Mouse (Mus musculus): ENCODE data around the gene Tent5b. TPM values are rescaled to one million over a fixed set of nuclear protein-coding genes. Genes with fewer than 3 reads are reported as not detected.
A peak's percentile ranks its signal among the peaks of the same experiment; 100 is the strongest.

The Tent5b gene
- polyA plus RNA-seq, 1 experiment from 2014 or later = 0.60 TPM

GRCm38 (mm10) chr4:133473833-133474232 is 6.1 kb upstream of the Tent5b start:
- H3K36me3 ChIP-seq = no peaks in the 10 kb centered on the region
- peaks cover 3% of the 10 kb centered on the region for H3K4me1 ChIP-seq
- ATAC-seq (ENCODE audit: low FRiP score, low read depth) = no peak
- H3K4me3 ChIP-seq = no peak overlapping the region
- 0 out of 2 replicates have a peak, but pooled peaks cover 4% of the 10 kb centered on the region for H3K9me3 ChIP-seq
- peaks cover 48% of the 10 kb centered on the region for H3K27me3 ChIP-seq
- no peak overlapping the region for H3K9ac ChIP-seq (replicated peaks)
- no peak overlapping the region for H3K27ac ChIP-seq (replicated peaks)
- WGBS = 73% methylated on average over 2 of the region's 2 CpGs
- no peak overlapping the region for H3K4me2 ChIP-seq (replicated peaks)

GRCm38 (mm10) chr4:133480185-133480537 is 229 bp downstream of the Tent5b start:
- H3K9ac ChIP-seq (replicated peaks) = peak overlapping the region; percentile 40; the same call in 1 of the 2 replicates
- H3K27me3 ChIP-seq = peaks cover 64% of the 10 kb centered on the region
- ATAC-seq (ENCODE audit: low FRiP score, low read depth) = no peak
- H3K27ac ChIP-seq (replicated peaks) = no peak overlapping the region
- peak overlapping the region; percentile 47 for H3K4me3 ChIP-seq
- WGBS = 6% methylated on average over 34 of the region's 34 CpGs
- no peaks in the 10 kb centered on the region for H3K9me3 ChIP-seq
- H3K4me1 ChIP-seq = peaks cover 20% of the 10 kb centered on the region
- H3K4me2 ChIP-seq (replicated peaks) = peak overlapping the region; percentile 54
- H3K36me3 ChIP-seq = no peaks in the 10 kb centered on the region

GRCm38 (mm10) chr4:133480754-133481153 is 822 bp downstream of the Tent5b start:
- Histone ChIP-seq H3K9me3 (no peaks in the 10 kb centered on the region), H3K9ac (replicated peaks) (no peak overlapping the region), H3K27ac (replicated peaks) (no peak overlapping the region), H3K36me3 (no peaks in the 10 kb centered on the region), H3K4me2 (replicated peaks) (no peak overlapping the region; the same call in 1 of the 2 replicates), H3K4me1 (peaks cover 20% of the 10 kb centered on the region), H3K4me3 (peak overlapping the region; percentile 47; the same call in 1 of the 2 replicates), H3K27me3 (peaks cover 64% of the 10 kb centered on the region)
- 54% methylated on average over 6 of the region's 6 CpGs for WGBS
- no peak for ATAC-seq (ENCODE audit: low FRiP score, low read depth)

DNA sequence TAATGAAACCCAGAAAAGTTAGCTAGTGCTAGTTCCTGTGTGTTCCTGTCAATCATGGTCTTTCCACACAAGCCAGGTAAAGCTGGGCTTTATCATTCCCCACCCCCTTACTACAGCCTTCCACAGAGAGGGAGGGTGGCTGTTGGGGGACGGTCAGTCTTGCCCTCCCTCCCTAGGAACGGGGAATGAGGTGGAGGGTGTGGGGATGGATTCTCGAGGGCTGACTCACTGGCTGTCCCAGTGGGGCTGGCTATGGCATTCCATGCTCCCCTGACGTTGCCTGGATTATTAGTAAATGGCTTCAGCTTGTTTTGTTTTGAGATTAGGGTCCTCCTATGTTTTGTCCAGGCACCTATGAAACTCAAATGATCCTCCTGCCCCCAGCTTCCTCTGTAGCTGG is 1.6 kb downstream of the Tent5b start:
- H3K27me3 ChIP-seq = peaks cover 62% of the 10 kb centered on the region
- no peak overlapping the region for H3K4me2 ChIP-seq (replicated peaks)
- H3K27ac ChIP-seq (replicated peaks) = no peak overlapping the region
- H3K4me1 ChIP-seq = peaks cover 20% of the 10 kb centered on the region
- no peak overlapping the region for H3K4me3 ChIP-seq
- WGBS = 40% methylated on average over 4 of the region's 4 CpGs
- no peaks in the 10 kb centered on the region for H3K9me3 ChIP-seq
- ATAC-seq (ENCODE audit: low FRiP score, low read depth) = no peak
- no peaks in the 10 kb centered on the region for H3K36me3 ChIP-seq
- H3K9ac ChIP-seq (replicated peaks) = no peak overlapping the region

DNA sequence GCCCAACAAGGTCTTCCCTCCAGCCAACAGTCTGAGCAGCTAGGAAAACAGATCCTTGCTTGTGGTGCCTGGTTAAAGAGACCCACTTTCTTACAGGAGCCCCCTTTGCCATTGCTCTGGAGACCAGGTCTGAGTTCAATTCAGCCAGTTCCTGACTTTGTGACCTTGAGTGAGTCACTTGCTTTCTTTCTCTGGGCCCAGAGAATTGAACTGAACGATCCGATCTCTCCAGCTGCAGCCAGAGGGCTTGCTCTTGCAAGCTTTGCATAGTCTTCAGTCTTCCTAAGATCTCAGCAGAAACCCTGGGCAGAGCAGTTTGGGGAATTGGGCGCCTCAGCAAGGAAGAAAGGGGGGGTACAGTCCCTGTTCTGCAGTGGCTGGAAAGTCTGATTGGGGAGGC is 2.5 kb downstream of the Tent5b start:
- Histone ChIP-seq H3K4me1 (peaks cover 20% of the 10 kb centered on the region), H3K4me3 (no peak overlapping the region), H3K4me2 (replicated peaks) (no peak overlapping the region), H3K27ac (replicated peaks) (no peak overlapping the region), H3K27me3 (peaks cover 55% of the 10 kb centered on the region), H3K9ac (replicated peaks) (no peak overlapping the region), H3K36me3 (no peaks in the 10 kb centered on the region), H3K9me3 (no peaks in the 10 kb centered on the region)
- 77% methylated on average over 3 of the region's 3 CpGs for WGBS
- no peak for ATAC-seq (ENCODE audit: low FRiP score, low read depth)

DNA sequence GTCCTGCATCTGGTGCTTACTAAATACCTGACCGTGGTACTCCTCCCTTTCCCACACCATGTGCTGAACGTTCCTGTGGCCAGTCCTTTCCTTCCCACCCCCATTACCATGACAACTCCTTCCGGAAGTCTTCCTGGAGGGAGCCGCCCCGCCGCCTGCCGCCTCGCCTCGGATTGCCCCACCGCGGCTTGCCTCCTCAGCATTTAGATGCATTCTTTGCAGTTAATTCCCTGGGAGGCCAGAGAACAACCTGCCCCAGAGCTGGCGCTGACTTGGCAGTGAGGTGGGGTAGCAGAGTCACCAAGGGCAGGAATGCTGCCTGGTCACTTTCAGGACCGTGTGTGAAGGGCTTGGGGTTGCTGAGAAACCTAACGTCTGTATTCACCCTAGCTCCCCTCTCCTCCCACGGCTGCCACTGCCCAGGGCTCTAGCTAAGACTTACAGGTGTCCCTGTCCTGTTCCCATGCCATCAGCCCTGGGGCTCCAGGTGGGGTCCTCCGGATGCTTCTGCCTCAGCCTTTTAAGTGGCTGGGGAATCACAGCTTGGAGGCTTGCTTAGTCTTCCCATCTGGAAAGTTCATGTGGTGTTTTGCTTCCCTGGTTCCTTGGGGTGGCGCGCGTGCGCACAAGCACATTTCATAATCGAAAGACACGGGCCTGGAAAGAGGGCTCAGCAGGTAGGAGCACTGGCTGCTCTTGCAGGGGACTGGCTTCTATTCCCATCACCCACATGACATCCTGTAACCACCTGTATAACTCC is 4.5 kb downstream of the Tent5b start:
- Histone ChIP-seq H3K36me3 (no peaks in the 10 kb centered on the region), H3K27ac (replicated peaks) (no peak overlapping the region), H3K4me3 (no peak overlapping the region), H3K4me1 (peaks cover 20% of the 10 kb centered on the region), H3K9ac (replicated peaks) (no peak overlapping the region), H3K9me3 (no peaks in the 10 kb centered on the region), H3K27me3 (peaks cover 45% of the 10 kb centered on the region), H3K4me2 (replicated peaks) (peak overlapping the region; percentile 30)
- WGBS = 10% methylated on average over 22 of the region's 22 CpGs
- ATAC-seq (ENCODE audit: low FRiP score, low read depth) = no peak

- H3K27me3 ChIP-seq = peaks cover 35% of the 10 kb centered on the region
- WGBS = 91% methylated on average over 28 of the region's 28 CpGs
- H3K36me3 ChIP-seq = no peaks in the 10 kb centered on the region
- H3K4me2 ChIP-seq (replicated peaks) = no peak overlapping the region
- peaks cover 12% of the 10 kb centered on the region for H3K4me1 ChIP-seq
- ATAC-seq (ENCODE audit: low FRiP score, low read depth) = no peak
- no peak overlapping the region for H3K9ac ChIP-seq (replicated peaks)
- H3K9me3 ChIP-seq = no peaks in the 10 kb centered on the region
- no peak overlapping the region for H3K27ac ChIP-seq (replicated peaks)
- no peak overlapping the region for H3K4me3 ChIP-seq
Measured at GRCm38 (mm10) chr4:133485691-133486425, 5.9 kb downstream of the Tent5b start.

GRCm38 (mm10) chr4:133486673-133487357 is 6.9 kb downstream of the Tent5b start:
- H3K27ac ChIP-seq (replicated peaks) = no peak overlapping the region
- no peaks in the 10 kb centered on the region for H3K36me3 ChIP-seq
- H3K27me3 ChIP-seq = peaks cover 25% of the 10 kb centered on the region
- 95% methylated on average over 26 of the region's 26 CpGs for WGBS
- ATAC-seq (ENCODE audit: low FRiP score, low read depth) = no peak
- no peak overlapping the region for H3K9ac ChIP-seq (replicated peaks)
- no peak overlapping the region for H3K4me3 ChIP-seq
- H3K9me3 ChIP-seq = no peaks in the 10 kb centered on the region
- H3K4me2 ChIP-seq (replicated peaks) = no peak overlapping the region
- peaks cover 12% of the 10 kb centered on the region for H3K4me1 ChIP-seq

GRCm38 (mm10) chr4:133488619-133489392 is 8.9 kb downstream of the Tent5b start:
- Histone ChIP-seq H3K27me3 (peaks cover 26% of the 10 kb centered on the region), H3K4me1 (peaks cover 12% of the 10 kb centered on the region), H3K9me3 (no peaks in the 10 kb centered on the region), H3K4me2 (replicated peaks) (no peak overlapping the region), H3K9ac (replicated peaks) (no peak overlapping the region), H3K36me3 (no peaks in the 10 kb centered on the region), H3K27ac (replicated peaks) (no peak overlapping the region), H3K4me3 (no peak overlapping the region)
- WGBS = 88% methylated on average over 20 of the region's 20 CpGs
- no peak for ATAC-seq (ENCODE audit: low FRiP score, low read depth)

DNA sequence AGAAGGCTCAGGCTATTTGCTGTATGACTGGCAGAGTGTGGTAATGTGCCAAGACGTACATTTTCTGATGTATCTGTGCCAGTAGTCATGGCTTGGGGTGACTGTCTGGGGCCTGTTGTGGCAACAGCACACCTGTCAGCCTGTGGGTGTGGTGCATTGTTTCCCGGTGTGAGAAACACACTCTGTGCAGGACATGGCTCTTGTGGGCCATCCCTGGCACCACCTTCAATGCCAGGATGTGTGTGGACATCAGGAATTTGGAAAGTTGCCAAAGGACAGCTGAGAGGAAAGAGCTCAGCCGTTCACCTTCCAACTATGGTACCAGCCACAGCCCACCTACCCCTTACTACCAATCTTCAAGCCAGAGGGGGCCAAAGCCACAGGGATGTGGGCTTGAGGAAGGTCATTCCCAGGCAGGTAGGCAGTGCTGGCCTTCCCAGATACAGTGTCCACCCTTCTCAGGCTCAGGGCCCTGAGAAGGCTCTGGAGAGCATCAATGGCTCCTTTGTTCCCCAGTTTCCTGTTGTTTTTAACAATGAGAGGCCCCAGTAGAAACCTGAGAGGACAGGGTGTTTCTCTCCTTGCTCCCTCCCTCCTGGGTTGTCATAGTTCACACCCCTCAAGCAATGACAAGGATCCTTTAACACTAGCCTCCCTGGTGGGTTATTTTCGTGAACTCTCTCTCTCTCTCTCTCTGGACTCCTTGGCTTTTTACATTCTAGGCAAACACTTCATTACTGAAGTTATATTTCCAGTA is 9.7 kb downstream of the Tent5b start:
- Histone ChIP-seq H3K27me3 (peaks cover 26% of the 10 kb centered on the region), H3K4me2 (replicated peaks) (no peak overlapping the region), H3K9ac (replicated peaks) (no peak overlapping the region), H3K9me3 (no peaks in the 10 kb centered on the region), H3K27ac (replicated peaks) (no peak overlapping the region), H3K4me3 (no peak overlapping the region), H3K36me3 (no peaks in the 10 kb centered on the region), H3K4me1 (0 out of 2 replicates have a peak, but pooled peaks cover 5% of the 10 kb centered on the region)
- 68% methylated on average over 4 of the region's 4 CpGs for WGBS
- ATAC-seq (ENCODE audit: low FRiP score, low read depth) = no peak

- H3K4me2 ChIP-seq (replicated peaks) = no peak overlapping the region
- no peak for ATAC-seq (ENCODE audit: low FRiP score, low read depth)
- no peak overlapping the region for H3K9ac ChIP-seq (replicated peaks)
- H3K4me1 ChIP-seq = 0 out of 2 replicates have a peak, but pooled peaks cover 3% of the 10 kb centered on the region
- peaks cover 40% of the 10 kb centered on the region for H3K27me3 ChIP-seq
- no peaks in the 10 kb centered on the region for H3K36me3 ChIP-seq
- H3K27ac ChIP-seq (replicated peaks) = no peak overlapping the region
- no peaks in the 10 kb centered on the region for H3K9me3 ChIP-seq
- 41% methylated on average over 10 of the region's 10 CpGs for whole genome bisulfite sequencing
- H3K4me3 ChIP-seq = no peak overlapping the region
Measured at GRCm38 (mm10) chr4:133491800-133492199, 11.9 kb downstream of the Tent5b start.

All from midbrain, embryonic 12.5 days (tissue).